Mouse (Mus musculus): ENCODE data around the gene Fastkd5. TPM values are rescaled to one million over a fixed set of nuclear protein-coding genes. Genes with fewer than 3 reads are reported as not detected.
"Not testable (repeated sequence)": the region's sequence is repeated elsewhere in the genome, so short reads cannot be mapped to it uniquely, and the experiment has no call there.

Gene Fastkd5
- total RNA-seq (2021) = 10 to 100 TPM; 11.4 to 12.9 TPM
- long read RNA-seq, experiment 1, partial matches to known transcripts = 0 of 2 reads
- long read RNA-seq, experiment 1, other reads (novel, unspliced or antisense) = 1 of 2 reads
- long read RNA-seq, experiment 2, partial matches to known transcripts = 0 of 1 reads
- long read RNA-seq, experiment 2, other reads (novel, unspliced or antisense) = 1 of 1 reads

- peak; percentile 92 to 93 for DNase-seq
These were observed at the start of gene Fastkd5, which contains the start of gene Ubox5 for GRCm38 (mm10) chr2:130629839-130630203. Fastkd5 (minus strand) TSS chr2:130630027. Ubox5 (minus strand) TSS chr2:130630038.

DNA sequence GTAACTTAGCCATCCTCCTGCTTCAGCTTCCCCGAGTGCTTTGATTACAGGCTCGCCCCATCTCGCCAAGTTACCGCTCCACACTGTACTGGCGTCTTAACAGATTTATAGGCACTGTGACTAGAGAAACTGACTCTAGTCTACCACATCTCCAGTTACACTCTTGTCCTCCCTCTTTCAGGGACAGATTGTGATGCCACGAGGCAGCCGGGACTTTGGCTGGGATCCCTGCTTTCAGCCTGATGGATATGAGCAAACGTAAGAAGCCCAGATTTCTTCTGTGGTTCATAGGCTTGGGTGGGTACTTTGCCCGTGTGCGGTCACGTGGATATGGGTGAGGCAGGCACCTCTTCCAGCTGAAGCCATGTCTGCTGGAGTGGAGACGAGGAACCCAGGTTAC, 49.3 kb upstream of the Fastkd5 start:
- no peak for DNase-seq

DNA sequence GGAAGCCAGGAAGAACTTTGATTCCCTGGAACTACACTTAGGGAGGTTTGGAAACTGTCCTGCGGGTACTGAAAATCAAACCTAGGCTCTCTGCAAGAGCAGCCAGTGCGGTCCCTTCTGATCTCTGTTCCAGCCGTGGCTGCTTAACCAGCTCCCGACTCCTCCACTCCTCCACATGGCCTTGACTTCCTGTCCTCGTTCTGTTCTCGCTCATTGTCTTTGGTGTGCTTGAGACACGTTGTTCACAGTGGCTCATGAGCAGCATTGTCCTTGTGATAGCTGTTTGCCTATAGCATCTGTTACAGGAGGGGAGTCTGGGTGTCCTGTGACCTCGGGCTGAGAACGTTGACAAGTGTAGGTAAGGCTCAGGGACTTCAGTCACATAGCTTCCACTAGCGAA, 47.4 kb upstream of the Fastkd5 start:
- DNase-seq = peak; percentile 34 to 56

- peak; percentile 90 to 93 for DNase-seq
These were observed 37.7 kb upstream of the Fastkd5 start, which contains the start of gene Itpa for GRCm38 (mm10) chr2:130667559-130667958. Itpa (plus strand) TSS chr2:130667610.

DNA sequence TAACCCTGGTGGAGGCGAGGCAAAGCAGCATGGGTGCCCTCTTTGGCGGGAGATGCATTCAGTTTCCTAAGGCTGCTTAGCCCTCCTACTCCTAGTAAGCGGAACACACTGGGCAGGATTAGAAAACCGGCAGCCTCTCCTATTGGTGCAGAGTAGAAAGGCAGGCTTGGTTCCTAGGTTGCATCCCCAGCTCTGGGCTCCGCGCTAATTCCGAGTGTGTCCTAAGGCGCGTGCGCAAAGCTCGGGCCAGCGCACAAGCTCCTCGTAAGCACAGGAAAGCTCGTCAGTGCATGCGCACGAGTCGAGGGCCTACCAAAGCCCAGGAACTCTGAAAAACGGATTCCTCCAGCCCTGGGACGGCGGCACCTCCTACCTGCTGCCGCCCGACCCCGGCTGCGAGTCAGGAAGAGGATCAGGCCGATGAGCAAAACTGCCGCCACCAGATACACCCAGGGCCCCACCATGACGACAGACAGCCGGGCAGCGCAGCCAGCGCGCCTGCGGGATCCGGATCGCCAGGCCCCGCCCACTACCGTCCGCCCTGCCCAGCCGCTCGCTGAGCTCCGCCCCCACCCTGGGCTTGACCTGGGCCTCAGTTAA, 34.4 kb upstream of the Fastkd5 start, which contains the start of gene Ddrgk1:
TSS of gene Ddrgk1 (minus strand) at position 558 of the 600 bp plus-strand sequence.
- peak; percentile 94 to 98 for DNase-seq

DNA sequence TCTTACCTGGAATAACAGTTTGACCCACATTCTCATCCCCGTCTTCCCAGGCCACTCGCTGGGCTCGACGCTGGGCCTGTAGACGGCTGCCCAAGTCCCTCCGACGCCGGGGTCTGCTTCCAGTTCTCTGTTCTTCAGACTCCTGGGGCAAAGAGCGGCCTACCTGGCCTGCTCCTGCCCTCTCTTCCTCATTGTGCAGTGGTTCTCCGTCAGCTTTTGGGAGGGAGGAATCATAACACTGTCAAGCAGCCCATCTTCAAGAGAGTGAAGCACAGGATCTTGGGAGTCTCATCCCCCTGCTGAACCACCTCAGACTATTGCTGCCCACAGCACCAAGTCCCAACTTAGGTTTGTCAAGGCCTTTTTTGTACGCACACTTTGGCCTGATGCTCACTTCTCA, 33.5 kb upstream of the Fastkd5 start:
- no peak for DNase-seq

- no peak for DNase-seq
These were observed 28.7 kb upstream of the Fastkd5 start for GRCm38 (mm10) chr2:130658530-130658929.

DNA sequence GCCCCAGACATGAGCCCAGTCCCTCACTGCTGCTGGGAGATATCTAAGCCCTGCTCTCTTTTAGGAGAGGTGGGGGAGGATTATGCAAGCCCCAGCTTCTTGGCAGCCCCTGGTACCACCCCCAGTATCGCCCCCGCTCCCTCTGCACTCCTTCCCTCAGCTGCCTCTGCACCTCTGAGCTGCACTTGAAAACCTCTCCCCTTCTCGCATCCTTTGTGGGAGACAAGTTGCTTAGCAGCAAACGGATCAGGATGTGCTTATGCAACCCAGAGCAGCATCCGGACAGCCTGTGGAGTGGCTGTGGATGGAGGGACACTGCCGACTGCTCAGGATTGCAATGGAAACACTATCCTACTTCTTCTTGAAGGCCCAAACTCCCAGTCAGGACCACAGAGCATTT, 27.7 kb upstream of the Fastkd5 start:
- DNase-seq = no peak

DNA sequence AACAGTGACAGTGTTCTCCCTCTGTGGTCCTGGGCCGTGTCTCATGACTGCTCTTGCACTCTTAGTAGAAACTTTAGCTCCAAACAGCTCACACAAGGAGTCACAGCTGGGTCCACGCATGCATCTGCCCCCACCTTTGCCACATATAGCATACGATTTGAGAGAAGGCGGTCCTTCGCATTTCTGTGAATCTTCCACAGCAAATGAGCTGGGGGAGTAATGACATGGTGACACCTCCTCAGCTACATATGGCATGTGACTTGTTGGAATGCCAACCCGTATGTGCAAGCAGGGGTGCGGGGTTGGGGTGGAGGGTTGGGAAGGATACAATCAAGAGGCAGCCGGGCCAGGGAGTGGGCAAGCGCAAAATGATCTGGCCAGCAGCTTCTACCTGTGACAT, 26.7 kb upstream of the Fastkd5 start:
- no peak for DNase-seq

- DNase-seq = no peak
These were observed 26.0 kb upstream of the Fastkd5 start for GRCm38 (mm10) chr2:130655660-130656339.

DNA sequence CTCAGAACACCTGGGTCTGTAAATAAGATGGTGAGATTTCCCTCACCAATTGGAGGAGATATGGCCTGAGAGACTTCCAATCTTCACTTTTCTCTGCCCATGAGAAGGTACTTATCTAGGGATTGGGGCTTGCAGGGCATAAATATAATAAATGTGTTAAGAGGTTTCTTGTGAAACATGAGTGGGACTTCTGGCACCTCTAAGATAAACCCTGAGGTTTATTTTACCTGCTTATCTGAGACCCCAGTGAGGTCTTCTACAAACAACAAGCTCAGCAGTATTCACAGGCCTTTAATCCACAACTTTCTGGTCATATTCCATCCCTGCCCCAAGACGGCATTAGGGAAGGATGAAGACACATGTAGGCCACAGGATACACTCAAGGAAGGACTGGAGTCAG, 23.9 kb upstream of the Fastkd5 start:
- DNase-seq = no peak

DNA sequence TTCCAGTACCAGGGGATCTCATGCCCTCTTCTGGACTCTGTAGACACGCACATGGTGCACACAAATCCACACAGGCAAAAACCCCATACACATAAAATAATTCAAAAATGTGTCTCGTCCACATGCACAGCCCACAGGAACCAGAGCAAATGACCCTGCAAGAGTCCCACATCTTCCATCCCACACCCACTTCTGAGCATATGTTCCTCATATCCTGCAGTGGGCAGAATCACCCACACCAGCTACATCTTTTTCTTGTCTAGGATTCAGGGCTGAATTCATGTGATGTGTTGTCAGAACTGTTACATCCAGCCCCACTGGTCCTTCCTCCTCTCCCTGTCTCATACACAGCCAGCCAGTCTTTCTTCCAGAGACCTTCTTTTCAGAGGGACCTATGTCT, 23.5 kb upstream of the Fastkd5 start:
- no peak for DNase-seq

GRCm38 (mm10) chr2:130649028-130649427, 19.2 kb upstream of the Fastkd5 start:
- DNase-seq = not testable (repeated sequence)

GRCm38 (mm10) chr2:130645198-130645597, 15.4 kb upstream of the Fastkd5 start:
- no peak for DNase-seq

- DNase-seq = peak; percentile 97 to 99
These were observed 13.0 kb upstream of the Fastkd5 start, which contains the start of gene Lzts3 for GRCm38 (mm10) chr2:130642684-130643369. Lzts3 (minus strand) TSS chr2:130642803.

GRCm38 (mm10) chr2:130642197-130642660, 12.4 kb upstream of the Fastkd5 start:
- peak in 1 of 2 experiments; percentile 22 for DNase-seq

- no peak for DNase-seq
These were observed 11.7 kb upstream of the Fastkd5 start for GRCm38 (mm10) chr2:130641351-130642025.

- no peak for DNase-seq
These were observed 9.4 kb upstream of the Fastkd5 start for GRCm38 (mm10) chr2:130639276-130639675.

DNA sequence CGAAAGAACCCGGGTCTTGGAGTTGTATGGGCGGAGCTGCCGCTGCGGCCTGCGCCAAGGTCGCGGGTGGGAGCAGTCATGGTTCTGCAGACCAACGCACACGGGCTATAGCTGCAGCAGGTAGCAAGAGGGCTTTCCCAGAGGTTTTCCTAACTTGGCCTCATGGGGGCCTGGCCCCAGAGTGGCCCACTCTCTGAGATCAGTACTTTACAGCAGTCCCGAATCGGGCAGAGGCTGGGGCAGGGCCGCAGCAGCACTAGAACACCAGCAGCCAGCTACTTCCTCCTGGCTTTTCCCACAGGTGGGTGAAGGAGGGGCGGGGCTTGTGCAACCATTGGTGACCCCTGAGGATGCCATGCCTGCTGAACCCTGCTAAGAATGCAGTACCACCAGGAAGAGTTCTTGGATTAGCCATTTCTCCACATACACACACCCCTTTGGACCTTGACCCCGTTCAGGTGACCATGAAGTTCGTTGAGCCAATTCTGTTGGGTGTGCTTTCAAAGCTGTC, 8.3 kb upstream of the Fastkd5 start:
- peak; percentile 65 to 70 for DNase-seq

GRCm38 (mm10) chr2:130635847-130636246, 6.0 kb upstream of the Fastkd5 start:
- DNase-seq = no peak

DNA sequence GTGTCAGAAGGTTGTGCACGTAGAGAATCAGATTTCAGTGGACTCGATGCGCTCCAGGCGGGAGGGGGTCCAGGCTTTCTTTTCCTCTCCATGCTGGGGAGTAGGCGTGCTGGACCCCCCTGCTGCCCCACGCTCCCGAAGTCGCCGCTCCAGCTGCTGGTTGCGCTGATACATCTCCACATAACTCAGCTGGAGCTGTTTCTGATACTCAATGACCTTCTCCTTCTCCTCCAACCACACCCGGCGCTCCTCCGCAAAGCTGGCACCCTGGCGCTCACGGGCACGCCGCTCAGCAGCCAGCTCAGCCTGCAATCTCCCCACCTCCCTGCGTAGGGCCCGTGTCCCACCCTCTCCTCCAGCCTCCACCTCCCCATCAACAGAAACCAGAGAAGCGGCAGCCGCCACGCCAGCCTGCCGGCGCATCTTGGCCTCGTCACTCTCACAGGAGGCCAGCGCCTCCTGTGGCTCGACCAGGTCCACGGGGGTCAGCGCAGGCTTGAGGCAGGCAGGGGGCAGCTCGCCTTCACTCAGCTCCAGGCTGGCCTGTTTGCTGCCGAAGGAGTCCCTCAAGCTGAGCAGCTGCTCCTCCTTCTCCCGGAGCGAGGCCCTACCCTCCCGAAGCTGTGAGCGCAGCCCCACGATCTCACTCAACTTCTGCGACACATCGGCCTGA, 5.0 kb upstream of the Fastkd5 start:
- peak; percentile 22 to 29 for DNase-seq

All from adrenal gland, postnatal 36 days (tissue).